Mouse (Mus musculus): ENCODE data around the gene Sapcd2. TPM values are rescaled to one million over a fixed set of nuclear protein-coding genes. Genes with fewer than 3 reads are reported as not detected.

Gene Sapcd2
- polyA plus RNA-seq, 1 experiment from 2014 or later = 35.9 TPM

DNA sequence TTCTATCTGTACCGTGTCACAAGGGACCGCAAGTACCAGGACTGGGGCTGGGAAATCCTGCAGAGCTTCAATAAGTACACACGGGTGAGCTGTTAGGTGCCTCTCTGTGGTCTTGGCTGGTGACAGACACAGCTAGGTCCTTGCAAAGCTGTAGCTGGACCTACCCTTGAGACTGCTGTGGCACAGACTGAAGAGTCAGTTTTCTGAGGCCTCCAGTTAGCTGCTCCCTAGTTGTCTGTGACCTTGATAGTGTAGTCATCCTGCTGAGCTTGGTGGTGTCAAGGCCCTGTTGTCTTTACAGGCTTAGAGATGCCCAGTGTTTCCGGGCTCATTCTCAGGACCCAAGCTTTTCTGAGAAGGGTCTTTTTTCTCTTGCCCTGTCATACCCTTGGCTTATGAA is 22.6 kb upstream of the Sapcd2 start:
- ATAC-seq (ENCODE audit: insufficient read depth, low FRiP score) = no peak
- Histone ChIP-seq H3K36me3 (ENCODE audit: control insufficient read depth, insufficient read depth, low read length) (peaks cover 31% of the 10 kb centered on the region), H3K9ac (ENCODE audit: low read length) (no peak overlapping the region), H3K4me1 (ENCODE audit: control insufficient read depth, insufficient read depth, low read length) (no peaks in the 10 kb centered on the region), H3K4me3 (replicated peaks; ENCODE audit: low read length) (no peak overlapping the region), H3K27me3 (ENCODE audit: control insufficient read depth, insufficient read depth, low read length) (no peaks in the 10 kb centered on the region), H3K4me2 (ENCODE audit: low read depth, low read length) (no peak overlapping the region), H3K27ac (ENCODE audit: low read length) (no peak overlapping the region), H3K9me3 (replicated peaks; ENCODE audit: control insufficient read depth, low read length) (no peaks in the 10 kb centered on the region)
- WGBS = 92% methylated on average over 4 of the region's 4 CpGs

DNA sequence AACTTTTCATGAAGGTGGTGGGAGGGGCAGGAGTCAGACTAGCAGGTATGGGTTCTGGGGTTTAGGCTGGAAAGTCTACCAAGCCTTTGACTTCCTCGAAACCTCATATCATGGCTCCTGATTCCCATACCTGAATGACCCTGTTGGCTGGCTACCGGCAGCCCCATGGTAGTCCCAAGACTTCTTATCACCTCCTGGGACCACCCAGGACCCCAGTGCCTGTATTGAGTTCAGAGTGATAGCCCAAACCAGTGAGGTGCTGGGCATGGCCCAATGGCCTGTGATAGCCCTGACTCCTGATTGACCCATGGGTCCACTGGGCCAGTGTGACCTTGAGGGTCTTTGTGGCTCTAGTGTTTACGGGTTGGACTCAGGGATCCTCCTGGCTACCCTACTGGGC is 21.4 kb upstream of the Sapcd2 start:
- no peak for ATAC-seq (ENCODE audit: insufficient read depth, low FRiP score)
- Histone ChIP-seq H3K36me3 (ENCODE audit: control insufficient read depth, insufficient read depth, low read length) (peaks cover 31% of the 10 kb centered on the region), H3K4me3 (replicated peaks; ENCODE audit: low read length) (no peak overlapping the region), H3K4me1 (ENCODE audit: control insufficient read depth, insufficient read depth, low read length) (0 out of 2 replicates have a peak, but pooled peaks cover 5% of the 10 kb centered on the region), H3K9ac (ENCODE audit: low read length) (no peak overlapping the region), H3K9me3 (replicated peaks; ENCODE audit: control insufficient read depth, low read length) (no peaks in the 10 kb centered on the region), H3K27me3 (ENCODE audit: control insufficient read depth, insufficient read depth, low read length) (no peaks in the 10 kb centered on the region), H3K27ac (ENCODE audit: low read length) (no peak overlapping the region), H3K4me2 (ENCODE audit: low read depth, low read length) (no peak overlapping the region)
- 93% methylated on average over 3 of the region's 3 CpGs for WGBS

DNA sequence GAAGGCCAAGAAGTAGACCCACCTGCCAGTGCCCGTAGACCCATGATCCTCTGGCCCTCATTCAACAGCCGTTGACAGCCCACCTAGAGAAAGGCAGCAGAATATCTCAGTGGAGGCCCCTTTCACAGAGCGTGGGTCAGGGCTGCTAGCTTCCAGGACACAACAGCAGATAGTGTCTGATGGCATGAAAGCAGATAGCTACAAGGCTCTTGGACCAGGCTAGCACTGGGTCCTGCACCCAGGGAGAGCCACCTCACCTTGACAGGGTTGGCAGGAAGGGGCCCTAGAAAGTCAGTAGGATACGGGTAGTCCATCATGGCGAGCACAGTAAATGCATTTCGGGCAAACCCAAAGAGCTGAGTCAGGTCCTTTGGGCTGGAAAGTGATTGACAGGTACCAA is 17.9 kb upstream of the Sapcd2 start:
- Histone ChIP-seq H3K27me3 (ENCODE audit: control insufficient read depth, insufficient read depth, low read length) (no peaks in the 10 kb centered on the region), H3K9ac (ENCODE audit: low read length) (no peak overlapping the region), H3K4me2 (ENCODE audit: low read depth, low read length) (no peak overlapping the region), H3K4me3 (replicated peaks; ENCODE audit: low read length) (no peak overlapping the region), H3K4me1 (ENCODE audit: control insufficient read depth, insufficient read depth, low read length) (peaks cover 12% of the 10 kb centered on the region; the same call in 1 of the 2 replicates), H3K36me3 (ENCODE audit: control insufficient read depth, insufficient read depth, low read length) (peaks cover 22% of the 10 kb centered on the region; the same call in 1 of the 2 replicates), H3K27ac (ENCODE audit: low read length) (no peak overlapping the region), H3K9me3 (replicated peaks; ENCODE audit: control insufficient read depth, low read length) (no peaks in the 10 kb centered on the region)
- no peak for ATAC-seq (ENCODE audit: insufficient read depth, low FRiP score)
- 85% methylated on average over 6 of the region's 6 CpGs for WGBS

DNA sequence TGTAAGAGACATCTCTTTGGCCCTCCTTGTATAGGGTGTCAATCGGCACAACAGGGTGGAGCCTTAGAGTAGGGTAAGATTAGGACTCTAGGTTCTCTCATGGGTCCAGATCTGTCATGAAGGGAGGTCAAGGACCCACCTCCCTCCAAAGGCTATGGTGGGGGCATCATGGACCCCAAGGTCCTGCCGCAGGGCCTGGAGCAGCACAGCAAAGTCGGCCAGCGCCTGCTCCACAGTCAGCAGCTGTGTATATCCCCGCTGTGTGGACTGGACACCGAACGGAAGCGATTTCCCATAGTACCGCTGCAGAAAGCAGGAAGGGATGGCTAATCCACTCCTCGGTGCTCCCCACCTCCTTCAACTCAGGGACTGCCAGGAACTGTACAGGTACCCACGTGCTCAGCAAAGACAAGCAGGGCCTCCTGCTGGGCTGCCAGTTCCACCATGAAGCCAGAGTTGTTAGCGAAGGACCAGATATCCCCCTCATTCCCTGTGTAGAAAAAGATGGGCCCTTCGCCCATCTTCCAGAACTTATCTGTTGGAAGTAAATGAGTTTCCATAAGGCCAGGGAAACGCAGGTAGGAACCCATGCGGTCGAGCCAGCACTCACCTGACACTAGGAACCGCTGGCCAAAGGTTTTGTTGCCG is 16.6 kb upstream of the Sapcd2 start:
- Histone ChIP-seq H3K27me3 (ENCODE audit: control insufficient read depth, insufficient read depth, low read length) (no peaks in the 10 kb centered on the region), H3K4me2 (ENCODE audit: low read depth, low read length) (peak overlapping the region; percentile 97), H3K4me3 (replicated peaks; ENCODE audit: low read length) (peak overlapping the region; percentile 64), H3K9ac (ENCODE audit: low read length) (peak overlapping the region; percentile 66), H3K36me3 (ENCODE audit: control insufficient read depth, insufficient read depth, low read length) (0 out of 2 replicates have a peak, but pooled peaks cover 9% of the 10 kb centered on the region), H3K9me3 (replicated peaks; ENCODE audit: control insufficient read depth, low read length) (no peaks in the 10 kb centered on the region), H3K27ac (ENCODE audit: low read length) (no peak overlapping the region), H3K4me1 (ENCODE audit: control insufficient read depth, insufficient read depth, low read length) (peaks cover 12% of the 10 kb centered on the region; the same call in 1 of the 2 replicates)
- no peak for ATAC-seq (ENCODE audit: insufficient read depth, low FRiP score)
- WGBS = 34% methylated on average over 18 of the region's 18 CpGs

DNA sequence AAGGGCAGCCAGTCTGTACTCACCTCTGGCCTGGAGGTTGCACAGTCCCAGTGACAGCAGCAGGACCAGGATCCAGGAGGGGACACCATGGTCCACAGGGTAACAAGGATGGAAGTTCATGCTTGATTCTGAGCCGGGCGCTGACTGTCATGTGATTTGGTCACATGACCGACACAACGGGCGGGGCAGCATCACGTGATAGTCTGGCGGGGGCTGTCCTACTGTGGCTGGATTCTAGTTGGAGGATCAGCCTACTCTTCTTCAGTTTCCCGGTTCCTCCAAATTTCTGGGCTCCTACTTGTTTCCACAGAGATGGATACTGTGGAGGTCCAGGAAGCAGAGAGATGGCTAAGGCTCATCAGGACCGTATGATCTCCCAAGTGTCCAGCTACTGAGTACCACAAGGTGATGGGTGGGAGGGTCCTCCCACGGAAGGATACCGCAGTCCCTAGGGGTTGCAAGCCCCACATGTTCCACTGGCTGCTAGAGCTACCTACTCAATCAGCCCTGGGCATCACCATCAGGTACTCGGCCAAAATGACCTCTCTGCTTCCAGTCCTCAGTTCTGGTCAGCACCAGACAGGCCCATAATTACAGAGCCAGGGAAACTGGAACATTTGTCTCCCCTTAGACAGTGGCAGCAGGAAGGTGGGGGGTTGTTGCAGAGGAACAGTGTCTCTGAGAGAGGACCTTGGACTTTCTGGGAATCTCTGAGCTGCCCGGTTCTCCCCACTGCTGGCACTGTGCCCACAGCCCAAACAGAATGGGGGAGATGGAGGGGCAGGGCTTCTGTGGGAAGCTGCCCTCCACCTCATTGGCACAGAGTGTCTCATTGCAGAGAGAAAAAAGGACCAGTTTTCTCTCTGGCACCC is 15.7 kb upstream of the Sapcd2 start, which contains the start of gene Dpp7:
Gene Dpp7, minus strand, starts transcription at position 152 of the 872 bp plus-strand sequence.
- peak; percentile 83 for ATAC-seq (ENCODE audit: insufficient read depth, low FRiP score)

DNA sequence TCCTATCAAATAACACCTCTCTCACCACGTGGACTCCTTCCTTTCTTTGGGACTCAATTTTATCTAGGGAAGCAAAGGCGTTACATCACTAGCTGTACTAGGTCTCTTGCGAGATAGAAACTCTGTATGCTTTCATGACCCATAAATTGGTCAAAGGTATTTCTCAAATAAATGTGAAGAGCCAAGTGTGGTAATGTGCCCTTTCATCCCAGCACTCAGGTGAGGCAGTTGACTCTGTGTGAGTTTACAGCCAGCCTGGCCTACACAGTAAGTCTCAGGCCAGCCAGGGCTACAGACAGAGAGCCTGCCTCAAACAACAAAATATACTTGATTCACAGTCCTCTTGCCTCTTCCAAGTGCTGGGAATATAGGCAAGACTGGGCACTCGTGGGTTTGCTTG is 12.3 kb upstream of the Sapcd2 start:
- peaks cover 17% of the 10 kb centered on the region for H3K4me1 ChIP-seq (ENCODE audit: control insufficient read depth, insufficient read depth, low read length)
- 79% methylated on average over 4 of the region's 4 CpGs for WGBS
- no peak overlapping the region for H3K27ac ChIP-seq (ENCODE audit: low read length)
- H3K4me3 ChIP-seq (replicated peaks; ENCODE audit: low read length) = no peak overlapping the region
- H3K9me3 ChIP-seq (replicated peaks; ENCODE audit: control insufficient read depth, low read length) = no peaks in the 10 kb centered on the region
- no peaks in the 10 kb centered on the region for H3K36me3 ChIP-seq (ENCODE audit: control insufficient read depth, insufficient read depth, low read length)
- no peak overlapping the region for H3K9ac ChIP-seq (ENCODE audit: low read length)
- no peaks in the 10 kb centered on the region for H3K27me3 ChIP-seq (ENCODE audit: control insufficient read depth, insufficient read depth, low read length)
- no peak overlapping the region for H3K4me2 ChIP-seq (ENCODE audit: low read depth, low read length)
- no peak for ATAC-seq (ENCODE audit: insufficient read depth, low FRiP score)

More for the DNA sequence above, 15.7 kb upstream of the Sapcd2 start, which contains the start of gene Dpp7:
- no peak within 1 kb of the TSS for H3K27ac ChIP-seq (ENCODE audit: low read length)
- H3K4me1 ChIP-seq (ENCODE audit: control insufficient read depth, insufficient read depth, low read length) = peaks cover 12% of the 10 kb centered on the region; the same call in 1 of the 2 replicates
- 0 out of 2 replicates have a peak, but pooled peaks cover 1% of the 10 kb centered on the region for H3K36me3 ChIP-seq (ENCODE audit: control insufficient read depth, insufficient read depth, low read length)
- no peaks in the 10 kb centered on the region for H3K27me3 ChIP-seq (ENCODE audit: control insufficient read depth, insufficient read depth, low read length)
- H3K9ac ChIP-seq (ENCODE audit: low read length) = peak within 1 kb of the TSS; percentile 66
- WGBS = 4% methylated on average over 13 of the region's 13 CpGs
- H3K9me3 ChIP-seq (replicated peaks; ENCODE audit: control insufficient read depth, low read length) = no peaks in the 10 kb centered on the region
- H3K4me3 ChIP-seq (replicated peaks; ENCODE audit: low read length) = peak within 1 kb of the TSS; percentile 64
- peak within 1 kb of the TSS; percentile 97 for H3K4me2 ChIP-seq (ENCODE audit: low read depth, low read length)

DNA sequence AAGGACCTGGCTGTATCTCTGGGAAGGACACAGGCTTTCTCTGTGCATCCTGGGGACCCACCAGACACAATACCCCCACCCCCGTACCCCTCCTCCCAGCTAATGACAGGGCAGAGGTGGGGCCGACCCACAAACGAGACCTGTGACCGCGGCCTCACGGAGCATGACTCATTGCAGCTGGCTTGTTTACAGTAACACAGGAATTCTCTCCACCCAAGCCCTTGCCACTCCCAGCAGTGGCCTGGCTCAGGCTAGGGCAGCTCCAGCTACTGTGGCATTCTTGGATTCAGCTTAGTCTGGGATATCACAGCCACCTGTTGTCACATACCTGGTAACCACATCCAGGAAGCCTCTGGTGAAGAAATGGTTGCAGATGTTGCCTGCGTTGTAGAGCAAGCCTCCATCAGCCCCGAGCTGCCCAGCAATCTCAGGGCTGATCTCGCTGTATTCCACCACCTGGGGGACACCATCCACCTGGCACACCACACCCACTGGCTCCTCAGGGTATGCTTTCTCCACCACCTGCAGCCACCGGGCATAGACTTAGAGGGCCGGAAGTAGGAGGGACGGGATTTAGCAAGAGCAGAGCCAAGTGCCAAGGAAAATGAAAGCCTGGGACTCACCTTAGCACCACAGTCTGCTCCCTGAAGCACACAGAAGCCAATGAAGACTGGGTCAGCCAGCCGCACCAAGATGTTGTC is 8.5 kb upstream of the Sapcd2 start:
- Histone ChIP-seq H3K27me3 (ENCODE audit: control insufficient read depth, insufficient read depth, low read length) (no peaks in the 10 kb centered on the region), H3K27ac (ENCODE audit: low read length) (peak overlapping the region; percentile 44; the same call in 1 of the 2 replicates), H3K36me3 (ENCODE audit: control insufficient read depth, insufficient read depth, low read length) (no peaks in the 10 kb centered on the region), H3K9ac (ENCODE audit: low read length) (0 out of 2 replicates have a peak overlapping the region, but pooled peaks have one; percentile 3), H3K4me3 (replicated peaks; ENCODE audit: low read length) (0 out of 2 replicates have a peak overlapping the region, but pooled peaks have one; percentile 0), H3K9me3 (replicated peaks; ENCODE audit: control insufficient read depth, low read length) (no peaks in the 10 kb centered on the region), H3K4me2 (ENCODE audit: low read depth, low read length) (peak overlapping the region; percentile 95), H3K4me1 (ENCODE audit: control insufficient read depth, insufficient read depth, low read length) (peaks cover 7% of the 10 kb centered on the region)
- WGBS = 34% methylated on average over 13 of the region's 13 CpGs
- ATAC-seq (ENCODE audit: insufficient read depth, low FRiP score) = peak; percentile 68

DNA sequence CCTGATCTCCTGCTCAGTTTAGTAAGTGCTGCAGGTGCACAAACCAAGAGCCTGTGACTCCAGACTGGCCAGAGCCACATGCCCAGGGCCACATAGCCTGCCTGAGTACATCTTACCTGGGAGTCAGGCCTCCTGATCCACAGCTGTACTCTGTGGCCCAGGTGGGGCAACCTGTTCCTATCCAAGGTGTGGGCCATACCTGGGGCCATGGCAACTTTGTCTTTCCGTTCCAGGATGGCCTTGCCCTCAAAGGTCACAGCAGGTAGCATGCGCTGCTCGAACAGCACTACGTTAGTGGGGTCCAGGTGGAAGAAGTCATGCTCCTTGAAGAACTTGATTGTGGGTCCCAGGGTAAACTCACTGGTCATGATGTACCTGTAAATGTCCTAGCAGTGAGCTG is 7.8 kb upstream of the Sapcd2 start:
- peak overlapping the region; percentile 95 for H3K4me2 ChIP-seq (ENCODE audit: low read depth, low read length)
- peaks cover 7% of the 10 kb centered on the region for H3K4me1 ChIP-seq (ENCODE audit: control insufficient read depth, insufficient read depth, low read length)
- H3K9ac ChIP-seq (ENCODE audit: low read length) = peak overlapping the region; percentile 89
- no peak for ATAC-seq (ENCODE audit: insufficient read depth, low FRiP score)
- H3K27ac ChIP-seq (ENCODE audit: low read length) = 0 out of 2 replicates have a peak overlapping the region, but pooled peaks have one; percentile 44
- WGBS = 84% methylated on average over 4 of the region's 4 CpGs
- no peaks in the 10 kb centered on the region for H3K36me3 ChIP-seq (ENCODE audit: control insufficient read depth, insufficient read depth, low read length)
- H3K27me3 ChIP-seq (ENCODE audit: control insufficient read depth, insufficient read depth, low read length) = no peaks in the 10 kb centered on the region
- H3K4me3 ChIP-seq (replicated peaks; ENCODE audit: low read length) = peak overlapping the region; percentile 80
- no peaks in the 10 kb centered on the region for H3K9me3 ChIP-seq (replicated peaks; ENCODE audit: control insufficient read depth, low read length)
